Mouse (Mus musculus) cerebellum, adult (tissue): Measurements from ENCODE around the gene Kif18b.

Source experiments
- ATAC-seq: cut with Nextera tagmentation; 2 replicates; pipeline ENCODE4 v1.9.2; 2017; ENCODE audit warnings: mild to moderate bottlenecking, moderate library complexity, mixed read lengths; ENCODE audit not compliant: insufficient number of reproducible peaks, low FRiP score, low TSS enrichment

Kif18b gene

GRCm38 (mm10) chr11:102924557-102925350 is at the start of gene Kif18b:
Gene Kif18b, minus strand, starts transcription at chr11:102925124.
- peak; percentile 88 for ATAC-seq

- ATAC-seq: no peak
These were observed 47.4 kb upstream of the Kif18b start for GRCm38 (mm10) chr11:102972326-102972725.

- no peak for ATAC-seq
These were observed 46.7 kb upstream of the Kif18b start for GRCm38 (mm10) chr11:102971604-102972003.

- ATAC-seq: no peak
These were observed 39.7 kb upstream of the Kif18b start for GRCm38 (mm10) chr11:102964547-102965091.

GRCm38 (mm10) chr11:102963855-102964546 is 39.1 kb upstream of the Kif18b start:
- no peak for ATAC-seq

GRCm38 (mm10) chr11:102963246-102963854 is 38.4 kb upstream of the Kif18b start:
- ATAC-seq: no peak

GRCm38 (mm10) chr11:102962861-102963245 is 37.9 kb upstream of the Kif18b start:
- ATAC-seq: no peak

- ATAC-seq: no peak
These were observed 36.2 kb upstream of the Kif18b start for GRCm38 (mm10) chr11:102961082-102961481.

GRCm38 (mm10) chr11:102958870-102959269 is 33.9 kb upstream of the Kif18b start:
- ATAC-seq: no peak

- ATAC-seq: no peak
These were observed 33.5 kb upstream of the Kif18b start for GRCm38 (mm10) chr11:102958431-102958830.

- no peak for ATAC-seq
These were observed 32.8 kb upstream of the Kif18b start for GRCm38 (mm10) chr11:102957692-102958091.

- ATAC-seq: no peak
These were observed 32.2 kb upstream of the Kif18b start for GRCm38 (mm10) chr11:102956962-102957614.

GRCm38 (mm10) chr11:102952922-102953321 is 28.0 kb upstream of the Kif18b start:
- ATAC-seq: no peak

GRCm38 (mm10) chr11:102948043-102948961 is 23.4 kb upstream of the Kif18b start:
- no peak; the same call in 1 of the 2 replicates for ATAC-seq

GRCm38 (mm10) chr11:102946992-102947343 is 22.0 kb upstream of the Kif18b start:
- ATAC-seq: no peak

GRCm38 (mm10) chr11:102946265-102946991 is 21.5 kb upstream of the Kif18b start, which contains the start of gene C1ql1:
Gene C1ql1, minus strand, starts transcription at chr11:102946688.
- ATAC-seq: no peak

- no peak for ATAC-seq
These were observed 20.7 kb upstream of the Kif18b start for GRCm38 (mm10) chr11:102945306-102946264.

- no peak for ATAC-seq
These were observed 16.3 kb upstream of the Kif18b start for GRCm38 (mm10) chr11:102941236-102941635.
